Mouse (Mus musculus) forebrain, embryonic 14.5 days (tissue): Measurements from ENCODE around the gene Ppp1r13b. TPM values are rescaled to one million over a fixed set of nuclear protein-coding genes. Genes with fewer than 3 reads are reported as not detected.

Experiments
- ATAC-seq: fragments of 200-750 bp; cut with Nextera tagmentation; 2 replicates; pipeline ENCODE4 v1.8.0; 2017; ENCODE audit warnings: mild to moderate bottlenecking, moderate library complexity
- DNase-seq: peaks from one replicate; pipeline ENCODE4 v3.0.0-alpha.2; 2015; ENCODE audit warnings: low spot score
- H3K27ac ChIP-seq: fragments of 300-500 bp; sonication (generic); 2 replicates; pipeline ENCODE4 v1.5.1; 2014; ENCODE audit warnings: low read depth, mild to moderate bottlenecking, control low read depth, low read length, moderate library complexity
- H3K27me3 ChIP-seq: fragments of 300-500 bp; sonication (generic); replicated peaks from 2 replicates; pipeline ENCODE4 v1.6.1; 2014; ENCODE audit warnings: low read length, control low read depth, mixed read lengths; ENCODE audit not compliant: control insufficient read depth, insufficient read depth
- H3K36me3 ChIP-seq: fragments of 300-500 bp; sonication (generic); 2 replicates; pipeline ENCODE4 v1.6.1; 2014; ENCODE audit warnings: low read length, control low read depth; ENCODE audit not compliant: control insufficient read depth, insufficient read depth
- H3K4me1 ChIP-seq: fragments of 300-500 bp; sonication (generic); 2 replicates; pipeline ENCODE4 v1.6.1; 2014; ENCODE audit warnings: antibody characterized with exemption, low read length, control low read depth; ENCODE audit not compliant: control insufficient read depth, insufficient read depth
- H3K4me2 ChIP-seq: fragments of 300-500 bp; sonication (generic); 2 replicates; pipeline ENCODE4 v1.6.1; 2014; ENCODE audit warnings: mild to moderate bottlenecking, control low read depth, low read length
- H3K4me3 ChIP-seq: fragments of 300-500 bp; sonication (generic); 2 replicates; pipeline ENCODE4 v1.5.1; 2014; ENCODE audit warnings: low read depth, low read length, control low read depth
- H3K9ac ChIP-seq: fragments of 300-500 bp; sonication (generic); 2 replicates; pipeline ENCODE4 v1.6.1; 2014; ENCODE audit warnings: mild to moderate bottlenecking, low read length, control low read depth, moderate library complexity
- H3K9me3 ChIP-seq: fragments of 300-500 bp; sonication (generic); replicated peaks from 2 replicates; pipeline ENCODE4 v1.6.1; 2016; ENCODE audit warnings: low read length, control low read depth, mixed read lengths; ENCODE audit not compliant: control insufficient read depth
- WGBS: fragments of 180-500 bp; shearing (Covaris S2); extraction: QIAGEN DNeasy Blood & Tissue Kit; methylation state at CpG from one replicate; pipeline ENCODE4 v1.1.7; 2014; 5-methylcytosine and 5-hydroxymethylcytosine counted together
- polyA plus RNA-seq: library from polyadenylated mRNA; unstranded; fragments of >200 nt; fragmentation: Nextera tagmentation; extraction: Ambion mirVana; gene quantifications from 2 replicates; pipeline ENCODE4 v1.2.1, GENCODE M21; 2014

Ppp1r13b gene
- polyA plus RNA-seq, 1 experiment from 2014 or later: 12.5 TPM

GRCm38 (mm10) chr12:111816528-111816927 lies 91.4 kb downstream of the Ppp1r13b start:
- DNase-seq: no peak

GRCm38 (mm10) chr12:111814769-111815762 lies 92.8 kb downstream of the Ppp1r13b start:
- Histone ChIP-seq H3K9ac (peak overlapping the region; percentile 75), H3K36me3 (no peaks in the 10 kb centered on the region)
- peak; percentile 10 for DNase-seq

More at GRCm38 (mm10) chr12:111816528-111816927, 91.4 kb downstream of the Ppp1r13b start:
- no peaks in the 10 kb centered on the region for H3K27me3 ChIP-seq
- no peak overlapping the region for H3K4me2 ChIP-seq
- H3K9ac ChIP-seq: peak overlapping the region; percentile 8; the same call in 1 of the 2 replicates
- H3K9me3 ChIP-seq: no peaks in the 10 kb centered on the region
- no peak for ATAC-seq
- no peak overlapping the region for H3K4me3 ChIP-seq
- peaks cover 16% of the 10 kb centered on the region for H3K4me1 ChIP-seq
- 73% methylated on average over 13 of the region's 13 CpGs for WGBS
- H3K27ac ChIP-seq: no peak overlapping the region
- no peaks in the 10 kb centered on the region for H3K36me3 ChIP-seq

GRCm38 (mm10) chr12:111813766-111814617 lies 93.9 kb downstream of the Ppp1r13b start, which contains the start of the genes Xrcc3 and Zfyve21:
Gene Xrcc3, minus strand, starts transcription at chr12:111813873.
Gene Zfyve21, plus strand, starts transcription at chr12:111814170.
- H3K9me3 ChIP-seq: no peaks in the 10 kb centered on the region
- WGBS: under 1% methylated on average over 86 of the region's 87 CpGs
- peak within 1 kb of the TSS; percentile 79 for H3K4me2 ChIP-seq
- DNase-seq (peak; percentile 100), ATAC-seq (peak; percentile 99)
- H3K36me3 ChIP-seq: peaks cover 1% of the 10 kb centered on the region
- peak within 1 kb of the TSS; percentile 75 for H3K9ac ChIP-seq
- no peaks in the 10 kb centered on the region for H3K27me3 ChIP-seq
- H3K4me1 ChIP-seq: peaks cover 19% of the 10 kb centered on the region
- H3K4me3 ChIP-seq: peak within 1 kb of the TSS; percentile 75
- peak within 1 kb of the TSS; percentile 72 for H3K27ac ChIP-seq

More at GRCm38 (mm10) chr12:111814769-111815762, 92.8 kb downstream of the Ppp1r13b start:
- peaks cover 16% of the 10 kb centered on the region for H3K4me1 ChIP-seq
- no peaks in the 10 kb centered on the region for H3K9me3 ChIP-seq
- peak overlapping the region; percentile 75 for H3K4me3 ChIP-seq
- no peaks in the 10 kb centered on the region for H3K27me3 ChIP-seq
- peak overlapping the region; percentile 79 for H3K4me2 ChIP-seq
- ATAC-seq: no peak
- H3K27ac ChIP-seq: no peak overlapping the region
- 28% methylated on average over 19 of the region's 19 CpGs for WGBS

- Histone ChIP-seq H3K27ac (no peak overlapping the region), H3K9ac (peak overlapping the region; percentile 62), H3K4me2 (peak overlapping the region; percentile 69), H3K27me3 (no peaks in the 10 kb centered on the region), H3K4me1 (peaks cover 19% of the 10 kb centered on the region), H3K4me3 (peak overlapping the region; percentile 53), H3K9me3 (no peaks in the 10 kb centered on the region), H3K36me3 (peaks cover 9% of the 10 kb centered on the region)
- ATAC-seq (peak; percentile 0; the same call in 1 of the 2 replicates), DNase-seq (peak; percentile 13)
- 2% methylated on average over 27 of the region's 27 CpGs for WGBS
Measured at GRCm38 (mm10) chr12:111813111-111813765, 94.7 kb downstream of the Ppp1r13b start.

GRCm38 (mm10) chr12:111812611-111813010 lies 95.3 kb downstream of the Ppp1r13b start:
- Histone ChIP-seq H3K9me3 (no peaks in the 10 kb centered on the region), H3K9ac (no peak overlapping the region), H3K4me2 (peak overlapping the region; percentile 69), H3K27ac (no peak overlapping the region), H3K4me3 (peak overlapping the region; percentile 53), H3K36me3 (peaks cover 15% of the 10 kb centered on the region), H3K27me3 (no peaks in the 10 kb centered on the region), H3K4me1 (peaks cover 19% of the 10 kb centered on the region)
- WGBS: 70% methylated on average over 12 of the region's 12 CpGs
- ATAC-seq (no peak), DNase-seq (no peak)

GRCm38 (mm10) chr12:111812075-111812474 lies 95.8 kb downstream of the Ppp1r13b start:
- WGBS: 92% methylated on average over 12 of the region's 13 CpGs

GRCm38 (mm10) chr12:111809762-111810161 lies 98.1 kb downstream of the Ppp1r13b start:
- Histone ChIP-seq H3K9me3 (no peaks in the 10 kb centered on the region), H3K9ac (peak overlapping the region; percentile 21; the same call in 1 of the 2 replicates)
- ATAC-seq: peak; percentile 16

More at GRCm38 (mm10) chr12:111812075-111812474, 95.8 kb downstream of the Ppp1r13b start:
- Histone ChIP-seq H3K9me3 (no peaks in the 10 kb centered on the region), H3K4me1 (peaks cover 19% of the 10 kb centered on the region), H3K27ac (no peak overlapping the region), H3K36me3 (peaks cover 18% of the 10 kb centered on the region), H3K4me3 (no peak overlapping the region), H3K4me2 (no peak overlapping the region), H3K9ac (no peak overlapping the region), H3K27me3 (no peaks in the 10 kb centered on the region)
- ATAC-seq (no peak), DNase-seq (no peak)

GRCm38 (mm10) chr12:111808775-111809174 lies 99.1 kb downstream of the Ppp1r13b start:
- WGBS: 96% methylated on average over 6 of the region's 6 CpGs
- DNase-seq (no peak), ATAC-seq (no peak)
- Histone ChIP-seq H3K27ac (no peak overlapping the region), H3K27me3 (no peaks in the 10 kb centered on the region), H3K36me3 (peaks cover 49% of the 10 kb centered on the region), H3K9me3 (no peaks in the 10 kb centered on the region), H3K4me1 (peaks cover 9% of the 10 kb centered on the region), H3K4me3 (no peak overlapping the region), H3K9ac (no peak overlapping the region), H3K4me2 (no peak overlapping the region)

More at GRCm38 (mm10) chr12:111809762-111810161, 98.1 kb downstream of the Ppp1r13b start:
- 4% methylated on average over 9 of the region's 9 CpGs for WGBS
- H3K4me3 ChIP-seq: no peak overlapping the region
- H3K27me3 ChIP-seq: no peaks in the 10 kb centered on the region
- peak; percentile 75 for DNase-seq
- H3K27ac ChIP-seq: peak overlapping the region; percentile 75
- H3K36me3 ChIP-seq: peaks cover 41% of the 10 kb centered on the region
- H3K4me1 ChIP-seq: peaks cover 11% of the 10 kb centered on the region
- no peak overlapping the region for H3K4me2 ChIP-seq
